Mouse (Mus musculus) heart, postnatal 36 days (tissue): ENCODE measurements around the gene Dhdds. TPM values are rescaled to one million over a fixed set of nuclear protein-coding genes. Genes with fewer than 3 reads are reported as not detected.
"Not testable (repeated sequence)": the region's sequence is repeated elsewhere in the genome, so short reads cannot be mapped to it uniquely, and the experiment has no call there.

Experiments
- DNase-seq, 2 experiments: peaks; one replicate each; pipeline ENCODE4 v3.0.0; 2021 to 2022
- intact Hi-C: fragments of 180-260 bp; cut with DNase I; formaldehyde crosslinking; loops from one replicate; pipeline ENCODE4 v1.15.1; 2025
- total RNA-seq, 2 experiments: library from RNA; stranded (reverse); gene quantifications; 2 replicates each; pipeline ENCODE4 v1.2.3; 2021

Gene Dhdds
- total RNA-seq, 2 experiments from 2014 or later: 29.9 to 32.4 TPM

- intact Hi-C loops: no loop called here
- no peak for DNase-seq
Observed at GRCm38 (mm10) chr4:134005581-134006358, 5.1 kb upstream of the Dhdds start.

GRCm38 (mm10) chr4:134002903-134003302 lies 2.2 kb upstream of the Dhdds start:
- no peak for DNase-seq
- intact Hi-C loops: no loop called here

- intact Hi-C loops: no loop called here
- no peak for DNase-seq
Observed at GRCm38 (mm10) chr4:134002246-134002645, 1.5 kb upstream of the Dhdds start.

GRCm38 (mm10) chr4:134001710-134002109 lies 992 bp upstream of the Dhdds start:
- intact Hi-C loops: loop anchor here (2.0 kb wide), 1 partner anchor 33 kb away; the partner anchor contains the start of gene Hmgn2
- DNase-seq: no peak

- intact Hi-C loops: no loop called here
- no peak for DNase-seq
Observed at GRCm38 (mm10) chr4:133994697-133995096, 6.0 kb downstream of the Dhdds start.

- intact Hi-C loops: no loop called here
- no peak for DNase-seq
Observed at GRCm38 (mm10) chr4:133991087-133991660, 9.5 kb downstream of the Dhdds start.

- no peak for DNase-seq
- intact Hi-C loops: no loop called here
Observed at GRCm38 (mm10) chr4:133990035-133990434, 10.7 kb downstream of the Dhdds start.

GRCm38 (mm10) chr4:133988289-133988688 lies 12.4 kb downstream of the Dhdds start:
- intact Hi-C loops, DNase-seq: not testable (repeated sequence)

GRCm38 (mm10) chr4:133982936-133983335 lies 17.8 kb downstream of the Dhdds start:
- intact Hi-C loops: no loop called here

GRCm38 (mm10) chr4:133980496-133980895 lies 20.2 kb downstream of the Dhdds start:
- peak in 1 of 2 experiments; percentile 37 for DNase-seq
- intact Hi-C loops: no loop called here

More at GRCm38 (mm10) chr4:133982936-133983335, 17.8 kb downstream of the Dhdds start:
- no peak for DNase-seq

GRCm38 (mm10) chr4:133978021-133978711 lies 22.6 kb downstream of the Dhdds start:
- intact Hi-C loops: no loop called here
- DNase-seq: no peak

GRCm38 (mm10) chr4:133971741-133972140 lies 29.0 kb downstream of the Dhdds start:
- intact Hi-C loops: no loop called here

GRCm38 (mm10) chr4:133970876-133971275 lies 29.8 kb downstream of the Dhdds start:
- DNase-seq: no peak
- intact Hi-C loops: no loop called here

More at GRCm38 (mm10) chr4:133971741-133972140, 29.0 kb downstream of the Dhdds start:
- no peak for DNase-seq

GRCm38 (mm10) chr4:133970196-133970595 lies 30.5 kb downstream of the Dhdds start:
- intact Hi-C loops: no loop called here
- DNase-seq: no peak

GRCm38 (mm10) chr4:133969114-133969770 lies 31.5 kb downstream of the Dhdds start:
- intact Hi-C loops: loop anchor here (2.0 kb wide), 1 partner anchor 32 kb away; the partner anchor contains the start of gene Dhdds
- no peak for DNase-seq

GRCm38 (mm10) chr4:133968150-133968921 lies 32.4 kb downstream of the Dhdds start, which contains the start of gene Hmgn2:
Gene Hmgn2, minus strand, starts transcription at chr4:133968650.
- intact Hi-C loops: loop anchor here (2.0 kb wide), 1 partner anchor 32 kb away; the partner anchor contains the start of gene Dhdds
- peak; percentile 26 to 48 for DNase-seq

- intact Hi-C loops: loop anchor here (2.0 kb wide), 2 partner anchors 33 to 59 kb away; partner anchors contain the start of gene Dhdds
Observed at GRCm38 (mm10) chr4:133967866-133968149, 32.9 kb downstream of the Dhdds start.

GRCm38 (mm10) chr4:133967138-133967865 lies 33.4 kb downstream of the Dhdds start:
- intact Hi-C loops: loop anchor here (2.0 kb wide), 1 partner anchor 59 kb away; no protein-coding TSS in a partner anchor
- peak; percentile 98 for DNase-seq

More at GRCm38 (mm10) chr4:133967866-133968149, 32.9 kb downstream of the Dhdds start:
- peak; percentile 79 to 84 for DNase-seq
